Mouse (Mus musculus): ENCODE measurements around the gene Rgp1. TPM values are rescaled to one million over a fixed set of nuclear protein-coding genes. Genes with fewer than 3 reads are reported as not detected.

Gene Rgp1
- 56.1 and 75.5 TPM in 2 replicates for polyA plus RNA-seq (2012; rRNA removed)

DNA sequence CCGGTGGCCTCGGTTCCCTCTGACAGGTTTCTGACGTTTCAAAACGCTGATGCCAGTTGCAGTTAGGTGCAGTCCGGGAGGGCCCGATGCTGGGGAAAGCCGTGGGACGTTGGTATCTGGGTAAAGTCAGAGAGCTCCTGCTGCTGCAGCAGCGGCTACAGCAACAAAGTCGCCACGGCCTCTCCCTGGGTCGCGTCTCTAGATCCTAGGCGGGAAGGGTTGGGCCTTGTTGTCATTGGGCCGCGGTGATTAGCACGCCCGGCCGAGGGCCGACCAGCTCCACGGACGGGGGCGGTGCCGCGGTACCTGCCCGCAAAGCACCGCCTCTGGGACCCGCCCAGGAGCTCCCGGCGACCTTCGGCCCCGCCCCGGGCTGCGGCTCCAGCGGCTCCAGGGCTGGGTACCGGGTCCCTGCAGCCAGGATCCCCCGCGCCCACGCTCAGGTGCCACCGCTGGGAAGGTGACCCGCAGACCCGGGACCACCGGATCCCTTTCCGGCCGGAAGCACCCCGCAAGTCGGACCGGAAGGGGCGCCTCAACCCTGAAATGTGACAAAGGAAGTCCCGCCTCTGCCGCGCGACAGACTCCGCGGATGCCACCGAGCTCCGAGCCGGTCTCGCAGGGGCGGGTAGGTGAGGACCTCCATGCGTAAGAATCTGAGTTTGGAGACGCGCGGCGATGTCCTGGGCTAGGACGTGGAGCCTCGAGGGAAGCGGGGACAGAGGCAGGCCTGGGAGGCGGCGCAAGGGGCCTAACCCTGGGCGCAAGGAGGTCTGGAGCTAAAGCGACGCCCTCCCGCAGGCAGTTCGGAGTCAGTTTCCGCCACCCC is at the start of gene Rgp1, which contains the start of gene Gba2:
TSS of gene Rgp1 (plus strand) at position 340 of the 829 bp plus-strand sequence.
TSS of gene Gba2 (minus strand) at position 498 of the 829 bp plus-strand sequence.

GRCm38 (mm10) chr4:43561997-43562768 is 16.3 kb upstream of the Rgp1 start, which contains the start of the genes Creb3 and Tln1:
Gene Creb3 (plus strand): TSS chr4:43562332.
Gene Tln1 (minus strand): TSS chr4:43562691.

DNA sequence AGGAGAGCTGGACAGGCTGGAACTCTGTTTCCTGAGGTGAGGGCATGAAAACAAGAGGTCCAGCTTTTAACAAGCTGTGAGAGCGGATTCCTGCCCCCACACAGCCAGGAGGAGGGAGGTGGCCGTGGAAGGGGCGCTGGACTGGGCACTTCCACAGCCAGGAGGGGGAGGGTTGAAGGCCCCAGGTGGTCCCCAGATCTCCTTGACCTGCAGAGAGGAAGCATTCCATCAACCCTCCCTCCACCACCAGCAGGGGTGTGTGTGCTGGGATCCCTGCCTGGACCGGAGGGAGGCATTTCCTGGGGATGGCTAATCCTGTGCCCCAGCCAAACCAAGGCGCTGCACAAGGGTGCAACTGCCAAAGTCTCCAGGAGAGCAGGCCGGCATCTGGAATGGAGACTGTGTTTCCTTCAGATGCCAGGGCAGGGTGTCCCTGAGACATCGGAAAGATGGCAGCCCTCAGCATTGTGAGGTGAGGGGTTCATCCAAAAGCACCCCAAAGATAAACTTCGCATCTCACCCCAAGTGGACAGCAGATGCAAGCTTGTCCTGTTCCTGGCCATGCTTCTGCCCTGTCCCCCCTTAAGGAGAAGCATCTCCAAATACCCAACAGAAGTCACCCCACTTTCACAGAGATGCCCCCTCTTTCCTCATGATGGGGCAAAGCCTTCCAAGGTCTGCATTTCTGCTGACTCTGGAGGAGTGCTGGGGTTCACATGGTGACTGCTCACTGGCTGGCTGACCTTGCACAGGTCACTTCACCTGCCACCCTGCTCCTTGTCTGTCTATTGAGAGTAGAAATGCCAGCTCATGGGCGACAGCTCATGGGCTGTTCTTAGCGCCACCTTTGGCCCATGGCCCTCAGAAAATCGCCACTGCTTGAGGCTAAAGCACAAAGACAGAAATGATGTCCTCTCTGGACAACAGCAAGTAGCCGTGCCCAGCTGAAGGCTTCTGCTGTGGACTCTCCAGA is 6.2 kb downstream of the Rgp1 start, which contains the start of gene Msmp:
TSS of gene Msmp (minus strand) at position 51 of the 973 bp plus-strand sequence.

GRCm38 (mm10) chr4:43631046-43631955 is 52.8 kb downstream of the Rgp1 start, which contains the start of gene Npr2:
Gene Npr2 (plus strand): TSS chr4:43631935.

Other genes starting within 250 kb of the Rgp1 start
- 20.9 and 23.1 TPM in 2 replicates for gene Rusc2, start 196.7 kb upstream of the Rgp1 start, polyA plus RNA-seq (2012; rRNA removed)
- gene Fam166b, start 149.6 kb upstream of the Rgp1 start, polyA plus RNA-seq (2012; rRNA removed), result 0.08 TPM in 1 of 2 replicates, not detected in the other
- gene Tesk1, start 136.8 kb upstream of the Rgp1 start, polyA plus RNA-seq (2012; rRNA removed), result 90.2 and 100 TPM in 2 replicates
- gene Cd72, start 124.1 kb upstream of the Rgp1 start, polyA plus RNA-seq (2012; rRNA removed), result 3.6 and 6.6 TPM in 2 replicates
- gene Sit1, start 95.0 kb upstream of the Rgp1 start, polyA plus RNA-seq (2012; rRNA removed), result 0.54 and 1.1 TPM in 2 replicates
- gene Ccdc107, start 85.8 kb upstream of the Rgp1 start, polyA plus RNA-seq (2012; rRNA removed), result 347 and 577 TPM in 2 replicates
- 49.5 and 64.1 TPM in 2 replicates for gene Arhgef39, start 79.0 kb upstream of the Rgp1 start, polyA plus RNA-seq (2012; rRNA removed)
- gene Car9, start 71.7 kb upstream of the Rgp1 start, polyA plus RNA-seq (2012; rRNA removed), result 70.7 and 71.6 TPM in 2 replicates
- 199 and 235 TPM in 2 replicates for gene Tpm2, start 55.0 kb upstream of the Rgp1 start, polyA plus RNA-seq (2012; rRNA removed)
- 93.5 and 113 TPM in 2 replicates for gene Creb3, start 16.4 kb upstream of the Rgp1 start, polyA plus RNA-seq (2012; rRNA removed)
- 98.4 and 102 TPM in 2 replicates for gene Tln1, start 16.0 kb upstream of the Rgp1 start, polyA plus RNA-seq (2012; rRNA removed)
- 13.0 and 13.3 TPM in 2 replicates for gene Gba2, start 158 bp downstream of the Rgp1 start, polyA plus RNA-seq (2012; rRNA removed)
- 0.17 TPM in 1 of 2 replicates, not detected in the other for gene Msmp, start 5.8 kb downstream of the Rgp1 start, polyA plus RNA-seq (2012; rRNA removed)
- gene Npr2, start 53.2 kb downstream of the Rgp1 start, polyA plus RNA-seq (2012; rRNA removed), result 18.2 and 19.2 TPM in 2 replicates
- 1.1 and 1.9 TPM in 2 replicates for gene Spag8, start 74.9 kb downstream of the Rgp1 start, polyA plus RNA-seq (2012; rRNA removed)
- gene Hint2, start 77.8 kb downstream of the Rgp1 start, polyA plus RNA-seq (2012; rRNA removed), result 72.2 and 79.4 TPM in 2 replicates
- gene Tmem8b, start 90.3 kb downstream of the Rgp1 start, polyA plus RNA-seq (2012; rRNA removed), result 9.2 and 11.0 TPM in 2 replicates
- 0.10 TPM in 1 of 2 replicates, not detected in the other for gene Fam221b, start 90.4 kb downstream of the Rgp1 start, polyA plus RNA-seq (2012; rRNA removed)
- gene Olfr70, start 122.1 kb downstream of the Rgp1 start, polyA plus RNA-seq (2012; rRNA removed), result not detected in 2 replicates
- not detected in 2 replicates for gene Olfr71, start 131.5 kb downstream of the Rgp1 start, polyA plus RNA-seq (2012; rRNA removed)
- gene Hrct1, start 148.5 kb downstream of the Rgp1 start, polyA plus RNA-seq (2012; rRNA removed), result 2.2 and 3.1 TPM in 2 replicates
- 0.89 and 1.2 TPM in 2 replicates for gene Spaar, start 151.3 kb downstream of the Rgp1 start, polyA plus RNA-seq (2012; rRNA removed)
- not detected in 2 replicates for gene Olfr159, start 192.3 kb downstream of the Rgp1 start, polyA plus RNA-seq (2012; rRNA removed)
- 0.10 and 0.21 TPM in 2 replicates for gene Olfr156, start 245.2 kb downstream of the Rgp1 start, polyA plus RNA-seq (2012; rRNA removed)

Measured in colon, adult 2 months (tissue).